Mouse (Mus musculus) heart, adult 2 months (tissue): ENCODE measurements around the gene Slc34a2.

Source experiments
- CTCF ChIP-seq: fragments of 200-600 bp; IDR thresholded peaks from 2 replicates; pipeline ENCODE4 v1.8.1; 2022; ENCODE audit warnings: antibody characterized with exemption, mild to moderate bottlenecking, moderate library complexity
- POLR2A ChIP-seq: fragments of 200-500 bp; IDR thresholded peaks from 2 replicates; pipeline ENCODE4 v1.6.1; 2011; ENCODE audit warnings: mild to moderate bottlenecking, low read depth, low read length, control low read depth; ENCODE audit not compliant: insufficient read depth

- TF ChIP-seq POLR2A (no peak), CTCF (no peak)
These were observed 4.3 kb downstream of the Slc34a2 start for GRCm38 (mm10) chr5:53042034-53042748.
